Mouse (Mus musculus): ENCODE data around the gene Lrig1.

The Lrig1 gene

DNA sequence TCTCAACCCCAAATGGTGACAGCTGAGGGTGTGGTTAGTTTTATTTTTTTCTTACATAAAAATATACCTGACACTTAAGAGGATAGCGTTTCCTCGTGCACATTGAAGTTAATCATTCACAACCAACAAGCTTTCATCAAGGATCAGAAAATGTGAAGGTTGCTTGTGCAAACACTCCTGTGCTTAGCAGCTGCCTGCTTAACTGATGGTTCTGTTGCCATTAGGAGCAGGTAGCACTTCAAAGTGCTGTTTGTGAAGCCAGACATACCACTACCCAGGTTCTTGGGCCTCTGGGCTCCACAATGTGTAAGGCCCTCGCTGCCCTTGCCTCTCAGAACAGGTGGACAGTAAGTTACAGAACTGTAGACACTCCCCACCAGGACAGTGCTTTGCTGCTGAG is 23.1 kb downstream of the Lrig1 start:
- DNase-seq (ENCODE audit: low spot score in 2 of 2), result no peak

DNA sequence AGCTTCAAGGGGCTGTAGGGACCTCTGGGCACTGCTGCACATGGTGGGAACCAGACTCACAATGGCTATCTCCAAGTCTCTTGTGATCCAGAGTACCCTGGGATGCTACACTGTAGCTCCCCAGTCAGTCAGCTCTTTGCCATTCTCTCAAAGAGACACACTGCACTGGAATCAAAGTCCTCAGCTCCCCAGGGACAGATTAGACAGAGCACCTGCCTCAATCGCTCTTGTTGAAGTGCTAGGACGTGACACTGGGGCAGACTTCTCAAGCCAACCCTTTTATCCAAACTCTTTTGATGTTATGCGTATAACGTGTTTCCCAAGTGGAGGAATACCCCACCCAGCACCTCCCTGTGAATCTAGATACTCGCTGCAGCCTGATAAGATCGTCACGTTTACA is 23.7 kb downstream of the Lrig1 start:
- DNase-seq (ENCODE audit: low spot score in 2 of 2), result no peak

DNA sequence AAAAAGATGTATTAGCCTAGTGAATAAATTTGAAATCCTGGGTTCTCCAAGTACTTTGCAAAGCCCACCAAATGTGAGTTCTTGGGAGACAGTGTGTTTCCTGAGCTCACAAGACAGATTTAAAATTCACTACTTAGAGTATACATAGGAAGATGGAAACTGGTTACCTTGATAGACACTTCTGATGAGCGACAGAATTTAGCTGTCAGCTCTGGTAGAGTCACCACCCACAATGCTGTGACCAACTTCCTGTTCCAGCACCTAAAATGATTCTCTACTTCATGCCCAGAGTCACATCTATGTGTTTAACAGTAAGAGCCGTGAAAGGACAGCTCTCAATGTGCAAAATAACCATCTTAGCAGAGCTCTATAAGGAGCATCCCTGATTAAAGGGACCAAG is 27.5 kb downstream of the Lrig1 start:
- DNase-seq (ENCODE audit: low spot score in 2 of 2), result no peak

DNA sequence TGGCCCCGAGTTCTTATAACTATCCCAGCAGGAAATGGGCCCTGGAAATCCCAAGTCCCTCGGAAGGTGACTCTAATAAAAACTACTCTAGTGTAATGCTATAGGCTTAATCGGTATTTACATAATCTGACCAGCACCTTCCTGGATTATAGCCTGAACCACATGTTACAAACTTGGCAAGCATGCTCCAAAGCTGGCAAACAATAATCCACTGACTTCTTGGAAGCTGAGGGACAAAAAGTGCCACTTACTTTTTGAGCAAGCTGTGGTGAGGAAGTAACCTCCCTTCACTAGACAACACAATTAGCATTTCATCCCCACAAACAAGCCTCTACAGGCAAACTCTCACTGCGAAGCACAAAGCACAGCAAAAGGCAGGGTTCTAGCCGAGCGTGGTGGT is 30.6 kb downstream of the Lrig1 start:
- DNase-seq (ENCODE audit: low spot score in 2 of 2), result no peak

DNA sequence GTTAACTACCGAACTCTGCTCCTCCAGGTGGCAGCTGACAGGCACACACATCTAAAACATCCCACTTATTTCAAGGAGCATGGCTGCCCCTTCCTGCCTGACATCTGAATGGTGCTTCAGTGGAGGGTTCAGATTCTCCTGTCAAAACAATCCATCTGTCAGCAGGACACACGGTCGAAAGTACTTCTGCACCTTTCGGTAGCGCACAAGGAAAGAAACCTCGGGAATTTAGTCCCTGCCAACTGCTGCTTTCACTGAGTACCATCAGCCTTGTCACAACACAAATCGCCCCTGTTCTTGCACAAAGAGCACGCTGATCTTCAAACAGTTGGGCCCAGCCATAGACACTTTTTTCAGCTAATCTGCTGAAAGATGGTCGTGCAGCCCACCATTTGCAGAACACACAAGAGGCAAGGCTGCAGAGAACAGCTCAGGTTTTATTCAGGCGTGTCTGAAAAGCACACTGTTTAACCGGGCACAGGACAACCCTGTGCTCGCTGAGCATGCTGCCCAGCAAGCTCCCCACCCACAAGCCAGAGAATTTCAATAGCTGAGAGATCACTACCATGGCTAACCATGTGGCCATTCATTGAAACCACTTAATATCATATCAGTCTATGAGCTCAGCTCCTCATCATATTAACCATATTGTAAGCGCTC is 31.6 kb downstream of the Lrig1 start:
- DNase-seq (ENCODE audit: low spot score in 2 of 2), result no peak

DNA sequence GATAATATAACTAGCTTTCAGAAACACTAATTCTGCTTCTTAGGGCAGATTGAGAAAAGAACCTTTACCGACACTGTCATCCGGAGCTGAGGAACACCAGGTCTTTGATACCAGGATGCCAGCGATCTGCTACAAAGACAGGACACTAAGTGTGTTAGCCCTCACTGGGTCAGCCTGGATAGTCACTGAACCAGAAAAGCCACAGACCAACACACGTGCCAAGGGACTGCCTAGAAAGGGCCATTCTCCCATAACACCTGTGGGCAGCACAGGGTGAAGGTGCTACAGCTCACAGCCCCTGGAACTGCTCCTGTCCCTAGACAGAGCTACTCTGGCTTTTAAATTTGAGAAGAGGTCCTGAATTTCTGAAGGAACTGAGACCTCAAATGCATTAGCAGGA is 32.8 kb downstream of the Lrig1 start:
- no peak for DNase-seq (ENCODE audit: low spot score in 2 of 2)

DNA sequence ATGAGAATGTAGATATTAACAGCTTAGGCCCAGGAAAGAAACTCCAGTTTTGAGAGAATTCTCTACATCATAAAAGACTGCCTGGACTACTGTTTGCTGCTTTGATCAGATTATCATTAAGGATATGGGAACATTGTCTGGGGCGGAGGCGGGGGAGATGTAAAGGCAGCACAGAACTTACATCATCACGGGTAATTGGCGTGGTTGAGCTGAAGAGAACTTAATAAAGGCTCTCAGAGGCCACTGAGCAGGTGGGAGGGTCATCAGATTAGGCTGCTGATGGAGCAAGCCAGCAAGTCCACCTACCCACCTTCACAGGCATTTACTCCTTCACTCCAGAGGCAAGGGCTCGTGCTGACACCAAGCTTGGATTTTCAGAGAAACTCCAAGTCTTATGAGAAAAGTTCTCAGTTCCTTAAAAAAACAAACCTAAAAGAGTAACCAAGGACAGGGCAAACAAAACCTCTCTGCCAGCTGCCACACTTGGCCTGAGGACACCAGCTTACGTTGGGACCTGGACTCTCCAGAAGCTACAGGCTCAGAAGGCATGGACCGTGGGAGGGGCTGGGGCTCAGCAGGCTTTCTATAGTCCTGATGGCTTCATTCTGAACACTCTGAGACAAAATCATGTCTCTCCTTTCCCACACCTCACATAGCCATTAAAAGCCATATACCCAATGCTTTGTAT is 33.4 kb downstream of the Lrig1 start:
- no peak for DNase-seq (ENCODE audit: low spot score in 2 of 2)

DNA sequence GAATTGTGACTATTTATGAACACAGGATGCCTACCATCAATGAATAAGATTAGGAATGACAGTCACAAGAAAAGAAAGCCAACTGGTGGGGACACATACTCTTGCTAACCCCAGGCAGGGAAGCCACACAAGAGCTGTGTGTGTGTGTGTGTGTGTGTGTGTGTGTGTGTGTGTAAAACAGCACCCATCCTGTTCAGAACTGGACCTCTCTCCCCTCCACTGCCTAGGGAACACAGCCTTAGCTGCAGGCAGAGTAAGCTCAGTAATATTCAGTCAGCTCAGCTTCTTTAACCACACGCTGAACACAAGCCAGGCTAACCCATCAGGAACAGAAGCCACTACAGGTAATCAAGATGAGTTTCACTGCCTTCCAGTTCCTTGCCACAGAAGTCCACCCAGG is 34.3 kb downstream of the Lrig1 start:
- DNase-seq (ENCODE audit: low spot score in 2 of 2), result no peak

DNA sequence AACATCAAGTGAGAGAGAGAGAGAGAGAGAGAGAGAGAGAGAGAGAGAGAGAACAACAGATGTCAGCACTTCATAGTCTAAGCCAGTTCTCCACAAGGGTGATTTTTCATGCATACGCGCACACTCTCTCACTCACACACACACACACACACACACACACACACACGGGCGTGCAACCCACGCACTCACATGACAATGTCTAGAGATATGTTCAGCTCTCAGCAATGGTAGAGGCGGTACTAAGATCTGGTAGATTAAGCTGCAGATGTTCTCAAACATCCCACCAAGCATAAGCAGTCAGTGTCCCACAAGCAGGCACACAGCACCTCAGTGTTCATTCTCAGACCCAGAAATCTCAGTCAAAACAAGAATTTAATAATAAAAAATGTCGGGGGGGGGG is 34.7 kb downstream of the Lrig1 start:
- DNase-seq (ENCODE audit: low spot score in 2 of 2), result no peak

DNA sequence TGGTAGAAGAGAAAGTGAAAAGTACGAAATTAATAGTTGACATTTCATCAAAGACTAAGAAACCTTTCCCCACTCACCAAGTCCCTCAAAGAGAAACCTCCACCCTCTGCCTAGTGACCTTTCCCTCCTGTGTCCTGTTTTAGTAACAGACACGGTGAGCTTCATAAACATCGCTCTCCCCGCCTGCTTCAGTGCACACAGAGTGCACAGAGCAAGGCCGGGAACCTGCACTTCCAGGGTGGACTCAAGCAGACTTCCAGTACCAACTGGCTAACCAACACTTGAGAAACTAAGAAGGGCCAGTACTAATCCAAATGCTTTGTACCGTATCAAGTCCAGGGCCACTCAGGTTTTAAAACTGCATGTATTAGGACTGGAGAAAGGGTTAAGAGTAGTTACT is 36.0 kb downstream of the Lrig1 start:
- no peak for DNase-seq (ENCODE audit: low spot score in 2 of 2)

DNA sequence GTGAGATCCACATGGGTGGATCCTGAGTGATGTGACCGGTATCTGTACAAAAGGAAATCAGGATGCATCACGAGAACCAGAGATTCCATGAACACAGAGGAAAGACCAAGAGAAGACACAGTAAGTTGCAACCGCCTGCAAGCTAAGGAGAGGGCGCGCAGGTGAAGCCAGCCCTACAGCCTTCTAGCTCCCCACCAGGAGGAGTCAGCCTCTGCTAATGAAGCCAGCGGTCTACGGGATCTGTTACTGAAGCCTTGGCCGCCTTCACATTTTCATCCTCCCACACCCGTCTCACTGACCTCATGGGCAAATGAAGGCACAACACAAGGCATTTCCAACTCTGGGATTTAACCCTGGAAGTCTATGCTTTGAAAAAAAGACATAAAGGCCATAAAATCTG is 38.0 kb downstream of the Lrig1 start:
- no peak for DNase-seq (ENCODE audit: low spot score in 2 of 2)

DNA sequence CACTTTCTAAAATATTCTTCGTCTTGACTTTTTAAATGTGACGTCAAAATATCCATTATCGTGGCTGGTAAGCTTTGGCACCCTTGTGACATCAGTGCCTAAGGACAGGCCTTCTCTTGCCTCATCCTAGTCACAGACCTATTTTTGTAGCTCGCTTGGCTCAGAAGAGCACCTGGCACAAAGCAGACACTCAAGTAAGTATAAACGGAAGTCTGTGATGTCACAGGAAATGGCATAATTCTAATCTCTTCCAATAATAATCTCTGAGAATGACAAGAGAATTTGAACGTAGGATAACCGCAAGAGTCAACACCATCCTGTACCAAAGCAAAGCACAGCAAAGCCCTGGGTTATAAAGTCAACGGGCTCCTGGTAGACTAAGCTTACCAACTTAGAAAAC is 38.6 kb downstream of the Lrig1 start:
- no peak for DNase-seq (ENCODE audit: low spot score in 2 of 2)

DNA sequence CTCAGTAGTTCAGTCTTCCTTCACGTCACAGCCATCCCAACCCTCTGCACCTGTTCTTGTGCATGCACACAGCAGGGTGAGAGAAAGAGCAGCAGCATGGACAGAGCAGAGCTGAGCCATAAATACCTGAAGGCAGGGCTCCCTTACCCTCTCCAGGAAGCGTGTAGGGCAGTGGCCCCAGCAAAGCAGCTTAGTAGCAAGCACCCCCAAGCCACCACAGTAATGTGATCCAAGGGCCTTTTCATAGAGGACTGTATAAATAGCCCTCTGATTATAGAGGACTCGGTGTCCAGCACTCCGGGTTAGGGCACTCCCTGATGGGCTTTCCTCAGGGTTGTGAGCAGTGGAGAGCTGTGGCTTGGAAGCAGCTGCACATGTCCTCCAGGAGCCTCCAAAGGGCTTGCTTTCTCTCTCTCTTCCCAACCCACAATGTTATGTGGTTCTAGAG is 40.0 kb downstream of the Lrig1 start:
- no peak for DNase-seq (ENCODE audit: low spot score in 2 of 2)

DNA sequence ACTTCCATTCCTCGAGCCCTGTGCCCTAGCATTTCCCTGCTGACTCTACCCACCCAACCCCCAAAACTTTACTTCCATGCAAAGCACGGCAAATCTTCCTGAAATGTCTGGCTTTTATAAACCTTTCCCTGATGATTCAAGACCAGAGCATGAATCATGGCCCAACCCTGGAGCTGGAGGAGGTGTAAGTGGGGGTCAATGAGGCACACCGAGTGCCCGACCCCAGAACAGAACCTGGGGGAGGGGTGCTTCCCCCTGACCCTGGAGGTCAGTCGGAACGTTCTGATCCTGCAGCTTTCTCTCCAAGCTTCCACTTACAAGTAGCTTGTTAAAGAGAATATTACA is 41.9 kb downstream of the Lrig1 start:
- DNase-seq (ENCODE audit: low spot score in 2 of 2), result no peak

DNA sequence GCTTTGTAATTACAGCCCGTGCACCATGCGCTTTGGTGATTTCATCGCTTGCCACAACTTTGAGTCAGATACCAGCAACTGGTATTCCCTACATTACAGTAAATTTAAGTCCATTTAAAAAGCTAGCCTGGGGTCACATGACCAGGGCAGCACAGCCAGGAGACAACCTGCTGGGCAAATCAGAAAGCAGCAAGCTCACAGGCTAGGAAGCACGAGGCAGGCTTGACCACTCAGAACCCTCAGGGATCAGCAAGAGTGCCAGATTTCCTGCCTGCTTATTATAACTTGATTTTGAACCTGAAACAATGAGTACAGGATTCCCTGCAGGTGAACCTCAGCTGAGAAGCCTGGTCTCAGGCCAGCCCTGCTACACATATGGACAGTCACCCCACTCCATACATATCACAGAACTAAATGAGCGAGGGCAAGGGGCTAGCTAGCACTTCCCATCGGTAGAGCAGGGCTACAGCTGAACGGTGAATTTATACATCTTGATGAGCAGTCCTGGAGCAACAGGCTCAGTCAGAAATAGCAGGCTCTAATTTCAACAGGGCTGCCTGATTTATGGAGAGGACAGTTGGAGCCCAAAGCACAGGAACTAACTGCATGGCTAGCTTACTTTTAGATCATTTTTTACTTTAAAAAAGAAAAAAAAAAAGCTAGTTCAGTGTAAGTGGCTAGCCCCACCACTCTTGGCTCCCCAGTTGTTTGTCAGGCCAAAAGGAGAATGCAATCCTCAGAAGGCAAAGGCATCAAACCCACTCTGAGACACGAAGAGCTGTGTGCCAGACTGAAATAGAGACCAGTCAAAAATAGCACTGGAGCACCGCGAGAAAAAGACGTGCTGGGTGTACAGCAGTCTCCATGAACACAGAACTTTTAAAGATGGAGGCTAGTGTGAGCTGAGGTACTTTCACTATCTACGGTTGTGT is 42.5 kb downstream of the Lrig1 start:
- DNase-seq (ENCODE audit: low spot score in 2 of 2), result no peak

DNA sequence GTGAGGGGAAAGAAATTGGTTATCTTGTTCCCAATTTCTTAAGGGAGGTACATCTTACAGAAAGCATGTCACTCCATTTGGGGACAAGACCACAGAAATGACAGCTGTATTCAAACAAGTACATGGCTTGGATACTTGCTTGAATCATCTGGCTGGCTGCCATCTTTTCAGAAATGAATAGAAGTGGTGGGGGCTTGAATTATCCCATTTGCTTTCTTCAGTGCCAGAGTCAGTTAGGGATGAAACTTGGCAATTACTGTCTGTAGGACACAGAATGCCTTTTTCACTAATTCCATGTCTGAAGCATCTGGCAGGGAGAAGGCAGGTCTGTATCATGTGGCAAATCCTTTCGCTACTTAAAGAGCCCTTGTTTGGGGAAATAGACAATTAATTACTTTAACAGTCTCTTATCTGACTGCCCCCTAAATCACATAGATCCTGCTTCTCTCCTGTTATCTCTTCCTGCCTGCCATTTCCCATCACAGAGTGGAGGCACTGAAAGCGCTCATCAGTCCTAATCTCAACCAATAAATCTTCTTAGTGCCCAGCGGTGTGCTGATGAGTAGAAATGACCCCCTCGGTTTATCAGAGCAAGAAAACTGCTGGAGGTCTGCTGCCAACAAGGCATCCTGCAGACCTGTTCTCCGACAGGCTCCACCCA is 44.0 kb downstream of the Lrig1 start:
- DNase-seq (ENCODE audit: low spot score in 2 of 2), result no peak

DNA sequence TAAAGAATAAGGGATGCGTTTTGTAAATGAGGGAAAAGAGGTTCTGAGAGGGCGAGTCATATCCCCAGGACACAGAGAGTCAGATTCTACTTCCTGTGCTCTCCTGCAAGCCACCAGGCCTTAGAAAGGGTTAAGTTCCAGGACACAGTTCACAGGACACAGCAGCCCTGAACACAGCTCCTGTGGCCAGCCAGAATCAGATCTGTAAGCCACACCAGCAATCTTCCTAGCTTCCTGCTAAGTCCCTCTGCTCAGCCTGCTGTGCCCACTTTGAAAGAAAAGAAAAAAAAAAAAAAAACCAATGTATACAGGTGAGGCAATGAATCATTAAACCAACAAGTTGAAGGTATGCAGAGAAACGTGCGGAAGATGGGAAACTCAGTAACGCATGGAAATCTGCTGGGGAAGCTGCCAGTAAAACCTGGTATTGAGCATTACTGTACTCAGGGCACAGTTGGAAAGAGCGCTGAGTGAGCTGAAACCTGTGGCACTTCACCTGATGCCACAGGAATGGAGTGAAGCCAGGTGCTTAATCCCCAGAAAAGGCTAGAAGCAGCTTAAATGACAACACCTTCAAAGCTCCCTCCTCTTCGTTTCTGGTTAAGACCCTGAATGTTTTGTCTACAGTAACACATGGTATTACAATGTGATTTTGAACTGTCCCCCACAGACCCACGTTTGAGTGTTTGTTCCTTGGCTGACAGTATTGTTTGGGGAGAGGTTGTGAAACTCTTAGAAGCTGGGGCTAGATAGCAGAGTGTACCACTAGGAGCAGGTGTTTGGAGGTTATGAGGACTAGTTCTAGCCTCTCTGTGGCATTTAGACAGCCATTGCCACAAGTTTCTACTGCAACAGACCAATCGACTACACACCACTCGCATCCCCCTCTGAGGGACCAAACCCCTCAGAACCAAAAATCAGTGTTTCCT is 46.3 kb downstream of the Lrig1 start:
- no peak for DNase-seq (ENCODE audit: low spot score in 2 of 2)

DNA sequence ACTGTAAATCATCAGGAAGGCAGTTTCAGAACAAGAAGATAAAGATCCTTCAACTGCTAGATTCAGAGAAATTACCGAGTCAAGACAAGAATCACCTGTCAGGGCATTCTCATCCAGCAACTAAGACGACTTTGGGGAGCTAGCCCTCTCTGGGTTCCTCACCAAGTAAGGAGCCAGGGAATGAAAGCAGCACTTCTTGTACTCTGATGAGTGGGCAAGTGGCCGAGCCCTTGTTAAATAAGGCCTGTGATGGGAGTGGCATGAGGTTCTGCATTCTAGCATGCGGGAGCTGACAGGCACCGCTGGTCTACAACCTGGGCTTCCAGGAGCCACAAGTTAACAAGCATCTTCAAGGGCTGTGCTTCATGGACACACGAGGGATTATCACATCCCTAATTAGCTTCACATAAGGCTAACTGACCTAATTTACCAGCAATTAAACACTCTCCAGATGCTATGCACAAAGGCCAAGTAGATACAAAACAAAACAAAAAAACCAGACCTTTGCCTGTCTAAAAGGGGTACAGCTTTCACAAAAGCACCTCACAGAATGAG is 47.2 kb downstream of the Lrig1 start:
- DNase-seq (ENCODE audit: low spot score in 2 of 2), result no peak

DNA sequence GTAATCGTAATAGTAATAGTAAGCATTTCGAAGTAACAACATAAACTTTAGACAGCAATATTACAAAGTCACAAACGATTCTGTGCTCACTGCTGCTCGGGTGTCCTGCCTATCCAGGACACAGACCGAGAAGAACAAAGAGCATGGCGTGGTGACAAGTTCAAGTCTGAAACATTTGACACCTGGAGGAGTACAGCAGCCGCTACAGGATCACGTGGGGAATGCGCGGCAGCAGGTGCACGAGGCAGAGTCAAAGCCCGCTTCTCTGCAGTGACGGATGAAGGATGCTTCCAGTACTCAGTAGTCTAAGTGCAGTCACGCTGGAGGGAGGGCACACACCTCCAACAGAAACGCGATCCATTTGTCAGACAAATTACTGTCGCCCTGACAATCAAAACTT is 48.4 kb downstream of the Lrig1 start:
- no peak for DNase-seq (ENCODE audit: low spot score in 2 of 2)

DNA sequence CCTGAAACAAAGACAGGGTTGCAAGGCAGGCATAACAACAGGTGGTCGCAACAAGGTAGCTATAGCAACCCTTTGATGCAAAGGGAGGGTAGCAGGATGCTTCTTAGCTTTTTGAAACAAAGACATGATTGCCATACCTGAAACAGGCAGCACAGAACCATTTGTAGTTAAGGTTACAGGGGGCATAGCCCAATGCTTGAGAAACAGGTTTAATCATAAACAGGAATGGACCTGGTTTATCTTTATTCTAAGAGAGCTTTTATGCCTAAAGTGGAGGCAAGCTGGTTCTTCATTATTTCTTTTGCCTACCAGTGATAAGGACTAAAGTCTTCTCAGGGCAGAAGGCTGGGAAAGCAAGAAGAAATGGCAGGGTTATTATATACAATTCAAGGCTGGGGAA is 50.3 kb downstream of the Lrig1 start:
- no peak for DNase-seq (ENCODE audit: low spot score in 2 of 2)

DNA sequence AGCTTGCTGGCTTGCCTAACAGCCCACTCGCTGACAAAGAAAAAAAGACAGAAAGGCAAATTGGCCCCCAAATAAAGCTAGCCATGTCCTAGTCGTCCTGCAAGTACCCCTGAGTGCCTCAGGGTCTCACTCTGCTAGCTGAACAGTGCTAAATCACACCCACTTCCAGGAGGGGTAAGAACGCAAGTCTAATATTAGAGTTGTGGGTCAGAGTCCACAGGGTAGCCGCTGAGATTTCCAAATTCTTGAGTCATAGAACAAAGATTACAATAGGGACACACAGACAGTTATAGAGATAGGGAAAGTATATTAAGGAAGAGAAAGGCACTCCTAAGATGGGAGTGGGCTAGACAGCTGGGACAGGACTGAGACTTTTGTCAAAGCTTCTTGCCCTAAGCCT is 51.5 kb downstream of the Lrig1 start:
- DNase-seq (ENCODE audit: low spot score in 2 of 2), result no peak
